Mouse (Mus musculus): ENCODE measurements at regions not wholly inside any gene's neighbourhood (a gene's known extent, or its start where the extent isn't known, plus 50 kb on each side); places are given as distances from the start of the nearest gene placed in this dataset.

DNA sequence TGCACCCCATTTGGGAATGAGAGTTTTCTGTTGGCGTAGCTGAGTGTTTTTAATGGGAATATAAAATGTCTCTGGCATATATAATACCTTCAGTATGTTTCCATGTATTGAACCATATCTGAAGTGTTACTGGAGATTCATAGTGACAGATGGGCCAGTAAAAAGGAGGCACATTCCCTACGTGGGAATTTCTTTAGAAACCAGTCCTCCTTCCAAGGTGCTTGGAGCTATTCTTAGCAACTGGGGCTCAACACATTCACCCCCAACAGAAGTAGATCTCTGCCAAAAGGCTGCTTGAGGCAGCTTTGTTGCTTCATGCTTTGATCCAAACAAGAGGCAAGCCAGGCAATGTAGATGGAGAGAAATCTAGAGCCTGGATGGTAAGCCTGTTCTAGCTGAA lies 183.8 kb upstream of the Ubash3b start:
- no peaks in the 10 kb centered on the region for H3K27me3 ChIP-seq (replicated peaks)
- WGBS, result 48% methylated on average over 2 of the region's 2 CpGs
- no peak overlapping the region for H3K27ac ChIP-seq (replicated peaks)
- no peaks in the 10 kb centered on the region for H3K9me3 ChIP-seq
- H3K4me1 ChIP-seq, result peaks cover 4% of the 10 kb centered on the region
- no peak for ATAC-seq (ENCODE audit: extremely low read depth, insufficient number of reproducible peaks, low FRiP score, low TSS enrichment)
- no peak overlapping the region for H3K4me2 ChIP-seq
- no peaks in the 10 kb centered on the region for H3K36me3 ChIP-seq
- H3K4me3 ChIP-seq, result no peak overlapping the region
- no peak overlapping the region for H3K9ac ChIP-seq

DNA sequence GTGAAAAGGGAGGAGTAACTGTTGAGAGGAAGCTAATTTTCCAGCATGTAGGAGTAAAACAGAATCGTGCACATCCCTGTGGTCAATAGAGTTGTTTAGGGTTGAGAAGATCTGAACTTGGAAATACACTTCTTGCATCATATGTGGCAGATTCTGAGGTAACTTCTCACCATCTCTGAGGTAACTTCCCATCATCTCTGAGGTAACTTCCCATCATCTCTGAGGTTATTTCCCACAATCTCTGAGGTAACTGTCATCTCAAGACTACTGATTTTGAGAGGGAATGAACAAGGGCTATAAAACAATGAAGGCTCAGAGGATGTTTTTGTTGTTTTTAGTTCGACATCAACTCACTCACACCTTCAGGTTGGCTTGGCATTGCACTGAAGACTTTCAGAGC lies 175.9 kb upstream of the Ubash3b start:
- no peak for ATAC-seq (ENCODE audit: extremely low read depth, insufficient number of reproducible peaks, low FRiP score, low TSS enrichment)
- H3K4me1 ChIP-seq, result peaks cover 20% of the 10 kb centered on the region
- WGBS, result 71% methylated on average over 2 of the region's 2 CpGs
- no peak overlapping the region for H3K9ac ChIP-seq
- H3K36me3 ChIP-seq, result no peaks in the 10 kb centered on the region
- no peak overlapping the region for H3K27ac ChIP-seq (replicated peaks)
- H3K4me3 ChIP-seq, result no peak overlapping the region
- no peaks in the 10 kb centered on the region for H3K27me3 ChIP-seq (replicated peaks)
- H3K4me2 ChIP-seq, result no peak overlapping the region
- no peaks in the 10 kb centered on the region for H3K9me3 ChIP-seq

DNA sequence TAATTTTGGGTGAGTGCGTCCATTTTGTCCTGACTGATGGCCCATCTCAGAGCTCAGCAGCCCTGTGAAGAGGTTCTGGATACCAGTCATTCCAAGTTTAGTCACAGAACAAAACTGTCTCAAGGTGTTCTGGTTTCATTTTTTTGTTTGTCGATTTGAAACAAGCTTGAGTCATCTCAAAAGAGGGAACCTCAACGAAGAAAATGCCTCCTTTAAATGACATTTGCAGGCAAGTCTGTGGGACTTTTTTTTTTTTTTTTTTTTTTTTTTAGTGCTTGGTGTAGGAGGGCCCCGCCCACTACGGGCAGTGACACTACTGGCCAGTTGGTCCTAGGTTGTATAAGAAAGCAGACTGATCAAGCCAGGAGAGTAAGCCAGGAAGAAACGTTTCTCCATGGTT lies 175.3 kb upstream of the Ubash3b start:
- 65% methylated on average over 6 of the region's 6 CpGs for WGBS
- H3K9ac ChIP-seq, result no peak overlapping the region
- H3K27me3 ChIP-seq (replicated peaks), result no peaks in the 10 kb centered on the region
- no peaks in the 10 kb centered on the region for H3K36me3 ChIP-seq
- no peak overlapping the region for H3K4me2 ChIP-seq
- no peaks in the 10 kb centered on the region for H3K9me3 ChIP-seq
- no peak for ATAC-seq (ENCODE audit: extremely low read depth, insufficient number of reproducible peaks, low FRiP score, low TSS enrichment)
- no peak overlapping the region for H3K4me3 ChIP-seq
- no peak overlapping the region for H3K27ac ChIP-seq (replicated peaks)
- peaks cover 20% of the 10 kb centered on the region for H3K4me1 ChIP-seq

DNA sequence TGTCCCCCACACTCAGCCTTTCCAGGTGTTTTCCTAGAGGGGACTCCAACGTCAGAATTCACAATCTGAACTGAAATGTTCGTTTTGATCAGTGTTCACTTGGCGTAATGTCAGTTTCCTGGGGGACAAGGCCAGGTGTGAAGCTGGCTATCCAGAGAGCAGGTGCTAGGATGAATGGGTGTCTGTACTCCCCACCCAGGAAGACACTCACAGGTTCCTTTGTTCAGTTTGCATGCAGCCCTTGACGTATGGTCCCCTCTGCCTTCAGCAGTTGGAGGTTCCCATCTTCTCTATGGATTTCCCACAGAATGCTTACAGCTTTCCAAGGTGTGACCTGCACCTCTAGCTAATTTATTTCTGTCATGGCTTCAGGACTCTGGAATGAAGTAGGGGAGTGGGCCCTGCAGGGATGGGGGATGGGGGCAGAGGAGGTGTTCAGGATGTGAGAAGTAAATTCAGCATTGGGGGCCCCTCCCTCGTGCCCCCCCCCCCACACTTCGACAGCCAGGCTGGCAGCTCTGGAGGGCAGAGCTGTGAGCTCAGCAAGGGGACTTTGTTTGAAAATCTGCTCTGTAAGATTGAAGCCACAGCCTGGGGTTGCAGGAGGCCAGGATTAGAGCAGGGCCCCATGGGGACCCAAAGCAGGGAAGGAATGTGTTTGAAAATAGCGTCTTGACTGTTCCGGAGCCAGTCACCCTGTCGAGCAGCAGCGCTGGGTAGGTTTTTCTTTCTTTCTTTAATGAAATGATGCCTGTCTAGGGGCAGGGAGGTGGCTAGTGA lies 173.2 kb upstream of the Ubash3b start:
- no peak for ATAC-seq (ENCODE audit: extremely low read depth, insufficient number of reproducible peaks, low FRiP score, low TSS enrichment)
- Histone ChIP-seq H3K27me3 (replicated peaks) (no peaks in the 10 kb centered on the region), H3K4me3 (no peak overlapping the region), H3K9ac (peak overlapping the region; percentile 25; the same call in 1 of the 2 replicates), H3K9me3 (no peaks in the 10 kb centered on the region), H3K4me1 (peaks cover 20% of the 10 kb centered on the region), H3K27ac (replicated peaks) (0 out of 2 replicates have a peak overlapping the region, but pooled peaks have one; percentile 17), H3K4me2 (peak overlapping the region; percentile 37), H3K36me3 (no peaks in the 10 kb centered on the region)
- 26% methylated on average over 10 of the region's 10 CpGs for WGBS

DNA sequence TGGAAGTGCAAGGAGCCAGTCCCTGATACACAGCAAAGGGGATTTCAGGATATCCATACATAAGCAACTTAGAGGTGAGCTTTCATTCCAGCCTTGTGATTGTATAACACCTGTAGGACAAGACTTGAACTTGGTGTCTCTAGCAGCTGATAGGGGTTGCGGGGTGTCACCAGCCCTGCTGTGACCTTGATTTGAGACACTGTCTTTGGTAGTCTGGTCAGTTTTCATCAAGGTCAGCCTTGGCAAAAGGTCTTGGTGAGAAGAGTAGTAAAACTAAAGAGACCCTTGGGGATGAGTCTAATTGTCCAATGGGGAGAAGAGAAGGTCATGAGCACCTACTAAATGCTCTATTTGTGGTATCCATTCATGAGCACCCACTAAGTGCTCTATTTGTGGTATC lies 172.0 kb upstream of the Ubash3b start:
- no peak overlapping the region for H3K9ac ChIP-seq
- no peak overlapping the region for H3K27ac ChIP-seq (replicated peaks)
- 97% methylated on average over 1 of the region's 1 CpGs for WGBS
- H3K36me3 ChIP-seq, result no peaks in the 10 kb centered on the region
- no peaks in the 10 kb centered on the region for H3K27me3 ChIP-seq (replicated peaks)
- H3K4me1 ChIP-seq, result peaks cover 25% of the 10 kb centered on the region
- no peak overlapping the region for H3K4me3 ChIP-seq
- ATAC-seq (ENCODE audit: extremely low read depth, insufficient number of reproducible peaks, low FRiP score, low TSS enrichment), result no peak
- H3K4me2 ChIP-seq, result no peak overlapping the region
- no peaks in the 10 kb centered on the region for H3K9me3 ChIP-seq

DNA sequence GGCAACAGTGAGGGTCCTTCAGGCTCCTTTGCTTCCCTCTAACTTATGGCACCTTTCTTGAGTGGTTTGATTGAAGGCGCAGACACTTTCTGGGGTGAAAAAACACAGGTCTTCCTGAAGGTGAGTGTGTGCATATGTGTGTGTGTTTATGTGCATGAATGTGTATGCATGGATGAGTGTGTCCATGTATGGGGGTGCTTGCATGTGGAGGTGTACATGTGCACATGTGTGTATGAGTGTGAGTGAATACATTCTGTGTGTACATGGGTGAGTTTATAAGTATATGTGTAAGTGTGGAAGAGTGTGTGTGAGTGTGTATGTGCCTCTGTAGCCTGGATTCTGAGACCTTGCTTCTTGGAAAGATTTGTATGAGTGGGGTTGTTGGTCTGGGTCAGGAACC lies 167.5 kb upstream of the Ubash3b start:
- peak overlapping the region; percentile 23 for H3K4me3 ChIP-seq

DNA sequence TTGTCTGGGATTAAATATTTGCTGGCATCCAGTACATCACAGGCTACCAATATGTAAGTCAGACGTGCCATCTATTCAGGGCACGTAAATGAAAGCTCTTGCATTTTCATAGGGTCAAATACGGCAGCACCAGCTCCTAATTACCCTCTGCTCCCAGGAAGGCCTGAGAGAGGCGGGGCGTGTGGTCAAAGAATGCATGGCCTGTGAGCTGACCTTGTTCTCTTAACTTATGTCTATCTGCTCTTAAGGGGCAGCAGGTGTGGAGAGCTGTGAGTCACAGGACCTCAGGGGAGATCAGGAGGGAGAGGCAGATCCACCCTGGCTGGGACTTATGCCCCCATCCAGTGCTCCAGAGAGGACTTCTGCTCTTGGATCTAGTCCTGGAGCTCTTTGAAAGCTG lies 167.0 kb upstream of the Ubash3b start:
- Histone ChIP-seq H3K36me3 (no peaks in the 10 kb centered on the region), H3K27me3 (replicated peaks) (no peaks in the 10 kb centered on the region), H3K9ac (peak overlapping the region; percentile 55; the same call in 1 of the 2 replicates), H3K4me3 (peak overlapping the region; percentile 23), H3K9me3 (no peaks in the 10 kb centered on the region), H3K4me2 (peak overlapping the region; percentile 56), H3K27ac (replicated peaks) (peak overlapping the region; percentile 33), H3K4me1 (peaks cover 29% of the 10 kb centered on the region)
- no peak for ATAC-seq (ENCODE audit: extremely low read depth, insufficient number of reproducible peaks, low FRiP score, low TSS enrichment)
- 47% methylated on average over 5 of the region's 5 CpGs for WGBS

More for the DNA sequence above, 167.5 kb upstream of the Ubash3b start:
- H3K9ac ChIP-seq, result no peak overlapping the region
- ATAC-seq (ENCODE audit: extremely low read depth, insufficient number of reproducible peaks, low FRiP score, low TSS enrichment), result no peak
- no peaks in the 10 kb centered on the region for H3K27me3 ChIP-seq (replicated peaks)
- peaks cover 29% of the 10 kb centered on the region for H3K4me1 ChIP-seq
- peak overlapping the region; percentile 56 for H3K4me2 ChIP-seq
- peak overlapping the region; percentile 33 for H3K27ac ChIP-seq (replicated peaks)
- no peaks in the 10 kb centered on the region for H3K9me3 ChIP-seq
- H3K36me3 ChIP-seq, result no peaks in the 10 kb centered on the region
- WGBS, result 93% methylated on average over 1 of the region's 1 CpGs

DNA sequence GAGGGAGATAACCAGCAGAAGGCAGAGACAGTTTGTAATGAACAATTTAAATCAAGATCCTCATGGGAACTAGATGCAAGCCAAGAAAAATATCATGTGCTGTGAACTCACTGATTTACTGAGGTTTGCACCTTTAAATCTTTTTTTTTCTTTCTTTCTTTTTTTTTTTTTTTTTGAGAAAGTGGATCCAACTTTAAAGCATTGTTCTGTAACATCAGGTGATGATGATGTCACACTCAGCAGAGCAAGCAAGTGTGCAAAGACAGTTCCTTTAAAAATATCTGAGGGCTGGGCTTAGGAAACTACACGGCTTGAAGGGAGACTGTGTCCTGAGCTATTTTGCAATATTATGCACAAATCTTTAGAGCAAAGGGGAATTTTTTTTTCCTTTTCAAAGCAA lies 166.6 kb upstream of the Ubash3b start:
- Histone ChIP-seq H3K9ac (peak overlapping the region; percentile 55; the same call in 1 of the 2 replicates), H3K27ac (replicated peaks) (peak overlapping the region; percentile 33), H3K36me3 (no peaks in the 10 kb centered on the region), H3K9me3 (no peaks in the 10 kb centered on the region), H3K4me3 (peak overlapping the region; percentile 23; the same call in 1 of the 2 replicates), H3K27me3 (replicated peaks) (no peaks in the 10 kb centered on the region), H3K4me1 (peaks cover 29% of the 10 kb centered on the region), H3K4me2 (peak overlapping the region; percentile 56)
- ATAC-seq (ENCODE audit: extremely low read depth, insufficient number of reproducible peaks, low FRiP score, low TSS enrichment), result no peak
- 8% methylated on average over 1 of the region's 1 CpGs for WGBS

DNA sequence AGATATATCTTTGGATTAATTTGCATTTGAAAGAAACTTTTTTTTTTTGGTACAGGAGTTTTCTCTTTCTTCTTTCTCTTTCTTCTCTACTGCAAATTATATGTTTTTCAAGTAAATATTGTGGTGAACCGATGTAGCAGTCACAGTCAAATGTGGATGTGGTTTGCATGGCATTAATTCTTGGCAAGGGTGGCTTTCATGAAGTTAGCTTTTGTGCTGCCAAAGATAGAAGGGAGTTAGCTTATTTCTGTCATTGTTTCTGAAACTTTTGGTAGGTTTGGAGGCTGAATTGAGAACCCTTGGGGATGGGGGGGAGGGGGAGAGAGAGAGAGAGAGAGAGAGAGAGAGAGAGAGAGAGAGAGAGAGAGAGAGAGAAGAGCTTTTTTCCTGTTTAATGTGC lies 166.1 kb upstream of the Ubash3b start:
- Histone ChIP-seq H3K36me3 (no peaks in the 10 kb centered on the region), H3K27me3 (replicated peaks) (no peaks in the 10 kb centered on the region), H3K9ac (peak overlapping the region; percentile 42; the same call in 1 of the 2 replicates), H3K9me3 (no peaks in the 10 kb centered on the region), H3K4me2 (peak overlapping the region; percentile 56), H3K27ac (replicated peaks) (peak overlapping the region; percentile 73; the same call in 1 of the 2 replicates), H3K4me1 (peaks cover 29% of the 10 kb centered on the region), H3K4me3 (peak overlapping the region; percentile 23; the same call in 1 of the 2 replicates)
- ATAC-seq (ENCODE audit: extremely low read depth, insufficient number of reproducible peaks, low FRiP score, low TSS enrichment), result no peak
- 49% methylated on average over 1 of the region's 1 CpGs for WGBS

DNA sequence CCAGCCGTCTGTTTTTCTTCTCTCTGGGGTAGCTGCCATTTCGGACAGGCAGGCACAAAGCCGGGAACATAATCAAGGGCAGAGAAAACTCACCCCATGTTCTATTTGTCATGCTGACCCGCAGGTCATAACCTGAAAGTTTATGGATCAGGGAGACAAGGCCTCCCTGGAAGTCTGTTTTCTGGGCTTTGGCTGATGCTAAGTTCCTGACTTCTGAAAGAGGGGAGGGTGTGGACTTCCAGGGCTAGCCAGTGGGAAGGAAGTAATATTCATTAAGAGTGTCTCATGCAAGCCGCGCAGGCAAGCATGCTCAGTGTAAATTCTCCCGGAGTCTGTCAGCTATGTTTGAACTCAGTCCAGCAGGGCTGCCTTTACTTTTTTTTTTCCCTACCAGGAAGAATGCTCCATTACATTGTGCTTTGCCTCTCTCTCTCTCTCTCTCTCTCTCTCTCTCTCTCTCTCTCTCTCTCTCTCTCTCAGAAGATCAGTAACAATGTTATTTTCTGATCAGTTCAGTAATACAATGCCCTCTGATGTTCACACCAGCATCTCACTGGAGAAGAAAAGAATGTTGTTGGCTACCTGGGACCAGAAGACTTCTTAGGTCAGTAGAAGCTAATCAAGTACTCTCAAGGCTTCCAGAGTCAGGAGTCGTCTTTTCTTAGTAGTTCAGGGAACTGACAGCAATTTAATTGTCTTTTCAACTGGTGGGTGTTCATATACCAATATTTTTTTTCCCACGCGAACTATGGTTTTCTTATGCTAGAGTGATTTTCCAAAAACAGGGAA lies 165.5 kb upstream of the Ubash3b start:
- ATAC-seq (ENCODE audit: extremely low read depth, insufficient number of reproducible peaks, low FRiP score, low TSS enrichment), result no peak; the same call in 1 of the 2 replicates
- Histone ChIP-seq H3K9me3 (no peaks in the 10 kb centered on the region), H3K4me3 (peak overlapping the region; percentile 22), H3K9ac (peak overlapping the region; percentile 37), H3K4me1 (peaks cover 29% of the 10 kb centered on the region), H3K36me3 (no peaks in the 10 kb centered on the region), H3K4me2 (peak overlapping the region; percentile 56), H3K27ac (replicated peaks) (peak overlapping the region; percentile 73), H3K27me3 (replicated peaks) (no peaks in the 10 kb centered on the region)
- WGBS, result 30% methylated on average over 10 of the region's 10 CpGs

DNA sequence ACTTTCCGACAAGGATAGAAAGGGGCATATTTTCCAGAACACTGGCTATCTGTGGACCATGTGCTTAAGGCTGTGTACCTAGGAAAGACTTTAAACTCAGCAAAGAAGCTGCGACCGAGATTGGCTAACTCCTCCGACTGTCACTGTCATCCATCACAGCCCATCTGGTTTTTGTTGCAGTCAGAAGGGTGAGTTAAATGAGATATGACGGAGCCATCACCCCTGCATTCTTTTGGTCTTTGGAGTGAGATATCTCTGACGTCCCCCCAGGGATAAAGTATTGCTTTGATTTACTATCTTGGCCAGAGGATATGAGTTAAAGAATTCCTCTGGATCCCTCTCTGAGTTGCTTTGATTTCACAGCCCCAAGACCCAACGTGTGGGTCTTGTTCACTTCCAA lies 160.0 kb upstream of the Ubash3b start:
- H3K9ac ChIP-seq, result no peak overlapping the region
- no peak overlapping the region for H3K4me2 ChIP-seq
- H3K27ac ChIP-seq (replicated peaks), result no peak overlapping the region
- H3K36me3 ChIP-seq, result no peaks in the 10 kb centered on the region
- no peak overlapping the region for H3K4me3 ChIP-seq
- H3K27me3 ChIP-seq (replicated peaks), result no peaks in the 10 kb centered on the region
- peaks cover 12% of the 10 kb centered on the region for H3K4me1 ChIP-seq
- no peak for ATAC-seq (ENCODE audit: extremely low read depth, insufficient number of reproducible peaks, low FRiP score, low TSS enrichment)
- 32% methylated on average over 7 of the region's 7 CpGs for WGBS
- no peaks in the 10 kb centered on the region for H3K9me3 ChIP-seq
